Mouse (Mus musculus) frontal cortex, adult (tissue): ENCODE results near the gene Cops7a.

Experiments
- ATAC-seq: cut with Nextera tagmentation; 2 replicates; pipeline ENCODE4 v1.9.2; 2017; ENCODE audit warnings: mild to moderate bottlenecking, moderate library complexity, mixed read lengths; ENCODE audit not compliant: low TSS enrichment

Cops7a gene

GRCm38 (mm10) chr6:124918890-124919627, 46.3 kb downstream of the Cops7a start:
- ATAC-seq, result no peak

- no peak; the same call in 1 of the 2 replicates for ATAC-seq
These were observed 47.0 kb downstream of the Cops7a start for GRCm38 (mm10) chr6:124918331-124918690.

GRCm38 (mm10) chr6:124917518-124918330, 47.6 kb downstream of the Cops7a start:
- ATAC-seq, result peak; percentile 53

- peak; percentile 22 for ATAC-seq
These were observed 48.4 kb downstream of the Cops7a start for GRCm38 (mm10) chr6:124916695-124917517.

- peak; percentile 13 for ATAC-seq
These were observed 49.2 kb downstream of the Cops7a start for GRCm38 (mm10) chr6:124915942-124916694.

- no peak for ATAC-seq
These were observed 50.0 kb downstream of the Cops7a start for GRCm38 (mm10) chr6:124915160-124915941.

GRCm38 (mm10) chr6:124914511-124914910, 50.8 kb downstream of the Cops7a start:
- ATAC-seq, result no peak

GRCm38 (mm10) chr6:124913721-124914285, 51.5 kb downstream of the Cops7a start:
- no peak for ATAC-seq

- no peak for ATAC-seq
These were observed 52.1 kb downstream of the Cops7a start for GRCm38 (mm10) chr6:124913214-124913613.

GRCm38 (mm10) chr6:124911533-124912218, 53.7 kb downstream of the Cops7a start, which contains the start of gene Lag3:
TSS of gene Lag3 (minus strand) at chr6:124911705.
- ATAC-seq, result no peak

- peak; percentile 29; the same call in 1 of the 2 replicates for ATAC-seq
These were observed 55.3 kb downstream of the Cops7a start for GRCm38 (mm10) chr6:124910032-124910431.
